In the genomic region with DNA sequence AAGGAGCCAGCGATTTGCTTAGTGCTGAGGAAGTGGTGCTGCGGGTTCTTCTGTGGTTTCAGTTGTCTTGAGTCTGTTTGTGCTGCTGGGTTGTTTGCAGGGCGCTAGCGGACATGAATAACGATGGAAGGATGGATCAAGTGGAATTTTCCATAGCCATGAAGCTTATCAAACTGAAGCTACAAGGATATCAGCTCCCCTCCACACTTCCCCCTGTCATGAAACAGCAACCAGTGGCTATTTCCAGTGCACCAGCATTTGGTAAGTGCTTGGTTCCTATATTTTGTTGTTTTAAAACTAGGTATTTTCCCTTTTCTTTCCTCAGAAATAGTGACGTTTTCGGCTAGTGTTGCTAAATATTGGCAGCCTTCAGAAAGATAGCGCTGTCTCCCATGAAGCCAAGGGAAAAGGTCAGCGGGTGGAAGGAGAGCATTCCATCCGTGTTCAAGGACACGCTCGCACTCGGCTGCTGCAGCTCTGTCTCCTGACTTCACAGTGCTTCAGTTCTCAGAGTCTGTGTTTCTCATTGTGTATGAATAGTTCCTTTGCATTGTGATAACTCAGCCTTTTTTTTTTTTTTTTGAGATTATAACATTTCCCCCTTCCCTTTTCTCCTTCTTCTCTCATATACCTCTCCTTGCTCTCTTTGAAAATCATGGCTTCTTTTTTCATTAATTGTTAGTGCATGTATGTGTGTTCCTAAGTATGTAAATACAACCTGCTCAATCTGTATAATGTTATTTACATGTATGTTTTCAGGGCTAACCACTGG, we compare ENCODE assay signal across 10 mouse cellular contexts.
DNase-seq lines count a peak whose midpoint lies in the region; ATAC-seq lines count a peak whose summit lies in the region.
"Had no signal": no experiment of that assay in that cellular context is flagged by ENCODE, and none has a peak within 500 bp of the region (broad histone marks: within the 10 kb centered on the region; RNA-seq: fewer than 3 reads in every experiment).

No protein-coding gene starts in this region.

- ATAC-seq in heart, embryonic 15.5 days (replicated peaks; ENCODE audit: insufficient number of reproducible peaks, insufficient read depth, low FRiP score, low read depth) = peak; percentile 42
- ATAC-seq in megakaryocyte progenitor cell, adult 5-6 weeks (replicated peaks; ENCODE audit: poor library complexity) = peak; percentile 38
- ATAC-seq in forebrain, embryonic 14.5 days = no peak

- H3K27ac ChIP-seq in heart, embryonic 15.5 days = peak overlapping the region; percentile 79
- H3K27ac ChIP-seq in forebrain, embryonic 14.5 days (ENCODE audit: low read depth, low read length) = no peak overlapping the region
- H3K27ac ChIP-seq: embryonic facial prominence, embryonic 10.5 days had no signal

- H3K27me3 ChIP-seq in heart, embryonic 15.5 days = no peaks in the 10 kb centered on the region
- no peaks in the 10 kb centered on the region for H3K27me3 ChIP-seq in forebrain, embryonic 14.5 days (replicated peaks; ENCODE audit: control insufficient read depth, insufficient read depth, low read length)

- 34% methylated on average over 13 of the region's 13 CpGs for WGBS in heart, embryonic 15.5 days
- 94% methylated on average over 13 of the region's 13 CpGs for WGBS in forebrain, embryonic 14.5 days

- peak overlapping the region; percentile 19; the same call in 1 of the 2 replicates for H3K4me3 ChIP-seq in heart, embryonic 15.5 days
- H3K4me3 ChIP-seq in forebrain, embryonic 14.5 days (ENCODE audit: low read depth, low read length) = no peak overlapping the region
- H3K4me3 ChIP-seq: embryonic facial prominence, embryonic 10.5 days had no signal

- H3K9ac ChIP-seq in heart, embryonic 15.5 days = 0 out of 2 replicates have a peak overlapping the region, but pooled peaks have one; percentile 10
- no peak overlapping the region for H3K9ac ChIP-seq in forebrain, embryonic 14.5 days (ENCODE audit: low read length)

- DNase-seq in kidney, adult 9 months = peak; percentile 13
- DNase-seq in kidney, adult 11 months = no peak
- DNase-seq in adrenal gland, postnatal 10 days = peak; percentile 67
- no peak for DNase-seq in cerebellum, adult 11 months
- DNase-seq in forebrain, embryonic 14.5 days (ENCODE audit: low spot score) = no peak
- no peak for DNase-seq in layer of hippocampus, adult 9-11 months
- DNase-seq: kidney, postnatal 10 days had no signal

- H3K4me2 ChIP-seq in heart, embryonic 15.5 days = peak overlapping the region; percentile 49
- no peak overlapping the region for H3K4me2 ChIP-seq in forebrain, embryonic 14.5 days (ENCODE audit: low read length)

- no peaks in the 10 kb centered on the region for H3K9me3 ChIP-seq in heart, embryonic 15.5 days (replicated peaks)
- no peaks in the 10 kb centered on the region for H3K9me3 ChIP-seq in forebrain, embryonic 14.5 days (replicated peaks; ENCODE audit: control insufficient read depth, low read length)
- H3K9me3 ChIP-seq: embryonic facial prominence, embryonic 10.5 days had no signal

- peaks cover 7% of the 10 kb centered on the region for H3K36me3 ChIP-seq in heart, embryonic 15.5 days
- H3K36me3 ChIP-seq in forebrain, embryonic 14.5 days (ENCODE audit: control insufficient read depth, insufficient read depth, low read length) = peaks cover 34% of the 10 kb centered on the region

- peaks cover 33% of the 10 kb centered on the region for H3K4me1 ChIP-seq in heart, embryonic 15.5 days (replicated peaks)
- H3K4me1 ChIP-seq in forebrain, embryonic 14.5 days (ENCODE audit: control insufficient read depth, insufficient read depth, low read length) = no peaks in the 10 kb centered on the region
- H3K4me1 ChIP-seq: embryonic facial prominence, embryonic 10.5 days had no signal

Comparison
In these comparisons a context has a peak if more than half of its experiments do, and no peak if none do; other contexts are left out.
1. DNase-seq: peak in kidney, adult 9 months (single experiment) and adrenal gland, postnatal 10 days (single experiment); none in kidney, adult 11 months (single experiment), cerebellum, adult 11 months (single experiment), forebrain, embryonic 14.5 days (single experiment) and layer of hippocampus, adult 9-11 months (single experiment).